Mouse (Mus musculus) kidney, adult 11 months (tissue): ENCODE data around the gene Itpkb.

Source experiments
- DNase-seq: peaks from one replicate; pipeline ENCODE4 v3.0.0; 2022

The Itpkb gene

GRCm38 (mm10) chr1:180330145-180330706 is at the start of gene Itpkb:
Itpkb (plus strand) TSS chr1:180330485.
- peak; percentile 55 for DNase-seq

DNA sequence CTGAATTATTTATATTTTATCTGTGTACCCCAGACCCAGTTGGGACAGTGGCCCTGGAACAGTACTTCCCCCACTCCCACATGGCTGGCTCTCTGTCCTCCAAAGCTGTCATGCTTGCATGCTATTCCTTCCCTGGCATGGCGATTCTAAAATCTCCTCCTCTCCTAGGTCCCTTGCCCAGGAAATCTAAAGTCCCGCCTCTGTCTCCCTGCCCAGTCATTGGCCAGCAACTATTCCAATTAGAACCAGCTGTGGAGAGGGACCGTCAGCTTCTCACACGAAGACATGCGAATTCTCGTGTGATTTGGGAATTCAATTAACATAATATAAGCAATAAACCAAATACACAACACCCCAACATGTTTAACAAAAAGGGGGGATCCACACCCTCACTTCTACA is 47.7 kb upstream of the Itpkb start:
- DNase-seq: no peak

- peak; percentile 78 for DNase-seq
Measured at GRCm38 (mm10) chr1:180283813-180284768, 46.2 kb upstream of the Itpkb start.

GRCm38 (mm10) chr1:180286081-180286831 is 44.0 kb upstream of the Itpkb start:
- DNase-seq: no peak

DNA sequence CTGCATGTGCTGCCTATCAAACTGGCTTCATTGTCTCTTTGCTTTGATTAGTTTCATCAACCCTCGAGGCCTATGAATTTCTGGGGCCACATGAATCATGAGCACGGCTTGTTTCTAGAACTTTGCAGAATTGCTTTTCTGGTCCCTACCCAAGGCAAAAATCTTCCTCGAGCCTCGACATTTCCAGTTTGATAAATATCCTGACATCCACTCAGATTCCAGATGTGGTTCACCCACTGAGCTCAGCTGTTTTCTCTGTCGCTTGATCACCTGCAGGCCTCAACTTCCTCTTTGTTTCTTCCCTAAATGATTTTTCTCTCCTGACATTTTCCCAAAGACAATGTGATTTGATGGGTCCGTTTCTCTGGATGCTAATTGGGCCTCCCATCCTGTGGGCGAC is 42.1 kb upstream of the Itpkb start:
- DNase-seq: no peak

GRCm38 (mm10) chr1:180288872-180289468 is 41.3 kb upstream of the Itpkb start:
- DNase-seq: no peak

- DNase-seq: no peak
Measured at GRCm38 (mm10) chr1:180289788-180290187, 40.5 kb upstream of the Itpkb start.

GRCm38 (mm10) chr1:180290358-180290757 is 39.9 kb upstream of the Itpkb start:
- no peak for DNase-seq

GRCm38 (mm10) chr1:180296088-180296487 is 34.2 kb upstream of the Itpkb start:
- DNase-seq: no peak

GRCm38 (mm10) chr1:180299697-180300096 is 30.6 kb upstream of the Itpkb start:
- no peak for DNase-seq

DNA sequence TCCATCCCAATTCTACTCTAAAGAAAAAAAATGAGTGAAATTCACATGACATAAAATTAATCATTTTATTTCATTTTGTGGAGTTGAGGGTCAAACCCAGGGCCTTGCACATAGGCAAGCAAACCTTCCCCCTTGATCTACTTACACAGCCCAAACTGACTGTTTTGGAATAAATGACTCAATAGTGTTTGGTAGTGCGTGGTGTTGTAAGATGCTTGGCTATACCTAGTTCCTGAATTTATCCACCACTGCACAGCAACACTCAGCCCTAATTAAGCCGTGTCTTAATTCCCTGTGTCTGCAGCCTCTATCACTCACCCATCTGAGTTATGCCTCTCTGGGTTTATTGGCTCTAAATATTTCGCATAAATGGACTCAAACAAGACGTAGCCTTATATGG is 30.0 kb upstream of the Itpkb start:
- no peak for DNase-seq

DNA sequence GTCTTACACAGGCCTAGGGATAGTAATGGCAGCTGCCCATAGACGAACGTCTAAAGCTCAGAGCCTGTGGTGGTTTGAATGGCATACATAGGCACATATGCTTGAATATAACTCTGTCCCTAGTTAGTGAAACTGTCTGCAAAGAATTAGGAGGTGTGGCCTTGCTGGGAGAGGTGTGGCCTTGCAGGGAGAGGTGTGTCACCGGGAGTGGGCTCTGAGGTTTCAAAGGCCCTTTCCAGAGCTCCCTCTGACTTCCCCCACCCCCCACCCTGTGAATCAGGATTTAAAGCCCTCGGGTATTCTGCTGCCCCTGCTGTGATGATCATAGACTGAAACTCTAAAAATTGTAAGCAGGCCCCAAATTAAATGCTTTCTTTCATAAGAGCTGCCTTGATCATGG is 29.3 kb upstream of the Itpkb start:
- DNase-seq: no peak

DNA sequence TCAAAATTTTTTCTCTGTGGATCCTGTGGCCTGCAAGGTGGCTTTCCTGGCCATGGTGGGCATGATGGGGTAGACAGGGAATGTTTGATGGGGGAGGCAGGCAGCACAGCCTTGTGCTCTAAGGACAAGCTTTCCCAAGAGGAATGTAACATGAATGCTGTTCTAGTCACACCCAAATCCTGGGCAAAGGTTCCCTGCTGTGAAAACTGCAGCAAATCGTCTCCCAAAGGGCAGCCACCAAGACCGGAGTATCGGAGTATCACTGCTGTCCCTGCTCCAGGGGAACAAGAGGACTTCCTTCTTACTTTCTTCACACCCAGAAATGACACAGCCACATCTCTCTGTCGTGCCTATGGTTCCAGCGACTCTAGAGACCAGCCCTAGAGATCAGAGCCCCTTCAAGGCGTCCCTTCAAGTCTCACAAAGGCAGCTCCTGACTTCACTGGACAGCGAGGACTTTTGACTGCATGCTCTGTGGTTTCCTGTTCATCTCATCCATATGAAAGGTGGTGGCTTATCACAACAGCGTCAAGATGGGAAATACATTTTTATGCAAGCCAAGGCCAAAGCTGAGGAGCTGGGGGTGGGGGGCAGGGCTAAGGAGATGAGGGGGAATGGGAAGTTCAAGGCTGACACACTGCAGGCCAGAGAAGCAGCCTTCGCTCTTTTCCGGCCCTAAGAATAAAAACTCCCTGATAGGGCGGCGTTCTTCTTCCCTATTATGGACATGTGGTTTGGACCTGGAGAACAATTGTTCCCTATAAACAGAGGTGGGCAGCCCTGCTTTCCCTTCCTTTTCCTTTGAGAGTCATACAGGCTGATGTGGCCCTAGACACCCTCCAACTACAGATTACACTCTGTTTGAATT is 27.8 kb upstream of the Itpkb start:
- no peak for DNase-seq

DNA sequence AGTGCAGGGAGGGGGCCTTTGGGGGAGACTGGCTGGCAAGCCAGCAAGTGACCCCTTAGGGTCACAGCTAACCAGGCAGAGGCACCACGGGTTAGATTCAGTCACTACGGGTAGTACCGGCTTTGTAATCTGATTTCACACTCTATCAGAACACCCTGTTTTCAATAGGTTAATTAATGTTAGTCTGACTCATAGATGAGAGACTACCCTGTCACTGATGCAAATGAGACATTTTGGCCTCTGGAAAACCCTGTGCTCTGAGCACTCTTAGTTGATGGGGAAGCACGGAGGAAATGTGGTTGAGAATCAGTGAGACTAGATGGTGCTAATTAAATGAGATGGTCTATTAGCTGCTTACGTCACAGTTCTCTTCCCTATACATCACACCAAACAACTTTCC is 26.7 kb upstream of the Itpkb start:
- no peak for DNase-seq

GRCm38 (mm10) chr1:180306889-180307288 is 23.4 kb upstream of the Itpkb start:
- DNase-seq: no peak

GRCm38 (mm10) chr1:180307661-180308060 is 22.6 kb upstream of the Itpkb start:
- no peak for DNase-seq

DNA sequence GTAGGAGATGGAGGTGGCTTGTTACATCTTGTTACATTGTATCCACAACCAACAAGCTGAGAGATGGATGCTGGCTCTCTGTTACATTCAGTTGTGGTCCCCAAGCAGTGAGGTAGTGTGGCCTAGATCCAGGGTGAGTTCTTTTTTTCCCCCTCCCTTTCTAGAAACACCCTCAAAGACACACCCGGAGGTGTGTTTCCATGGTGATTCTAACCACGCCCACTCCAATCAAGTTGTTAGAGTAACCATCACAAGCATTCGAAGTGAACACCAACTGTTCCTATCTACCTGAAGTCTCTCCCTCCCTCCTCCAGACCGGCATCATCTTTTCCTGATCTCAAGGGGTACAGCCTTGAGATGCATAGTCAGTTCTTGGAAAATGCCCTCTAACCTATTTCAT is 21.4 kb upstream of the Itpkb start:
- DNase-seq: no peak

- DNase-seq: no peak
Measured at GRCm38 (mm10) chr1:180312286-180312685, 18.0 kb upstream of the Itpkb start.

GRCm38 (mm10) chr1:180312792-180313311 is 17.4 kb upstream of the Itpkb start:
- DNase-seq: no peak

DNA sequence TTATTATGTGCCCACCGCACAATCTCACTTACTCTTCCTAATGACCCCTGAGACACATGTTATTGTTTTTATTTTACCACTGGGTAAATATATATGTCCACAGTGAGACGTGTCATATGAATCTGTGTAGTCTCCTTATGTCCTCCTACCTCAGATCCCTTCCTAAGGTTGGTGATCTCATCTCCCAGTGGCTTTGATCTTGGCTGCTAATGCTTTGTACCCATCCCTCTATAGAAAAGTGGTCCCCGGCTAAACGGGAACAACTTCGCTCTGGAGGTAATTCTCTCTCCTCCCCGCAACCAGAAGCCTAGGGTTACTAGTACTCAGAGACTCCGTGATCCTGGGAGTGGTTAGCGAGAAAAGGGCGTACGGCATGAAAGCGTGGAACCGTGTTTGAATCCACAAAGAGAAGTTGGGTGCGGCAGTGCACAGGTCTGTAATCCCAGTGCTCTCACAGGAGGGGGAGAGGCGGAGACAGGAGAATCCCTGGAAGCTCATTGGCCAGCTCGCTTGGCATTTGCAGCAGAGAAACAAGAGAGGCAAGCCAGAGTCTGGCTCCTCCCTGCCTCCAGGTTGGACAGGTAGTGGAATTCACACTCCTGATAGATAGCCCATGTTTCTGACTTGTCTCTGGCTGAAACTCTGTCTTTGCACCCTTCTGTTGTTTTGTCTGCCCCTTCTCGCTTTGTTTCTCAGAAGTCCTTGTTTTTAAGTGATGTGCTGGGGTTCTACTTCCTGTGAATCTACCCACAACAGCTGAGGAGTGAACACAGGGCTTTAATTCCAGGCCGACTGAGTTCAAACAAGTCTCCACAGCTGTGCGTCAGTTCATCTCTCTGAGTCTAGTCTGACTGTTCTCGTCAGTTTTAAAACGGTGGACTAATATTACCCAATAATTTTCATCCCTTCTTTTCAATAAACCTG is 16.5 kb upstream of the Itpkb start:
- DNase-seq: peak; percentile 72

DNA sequence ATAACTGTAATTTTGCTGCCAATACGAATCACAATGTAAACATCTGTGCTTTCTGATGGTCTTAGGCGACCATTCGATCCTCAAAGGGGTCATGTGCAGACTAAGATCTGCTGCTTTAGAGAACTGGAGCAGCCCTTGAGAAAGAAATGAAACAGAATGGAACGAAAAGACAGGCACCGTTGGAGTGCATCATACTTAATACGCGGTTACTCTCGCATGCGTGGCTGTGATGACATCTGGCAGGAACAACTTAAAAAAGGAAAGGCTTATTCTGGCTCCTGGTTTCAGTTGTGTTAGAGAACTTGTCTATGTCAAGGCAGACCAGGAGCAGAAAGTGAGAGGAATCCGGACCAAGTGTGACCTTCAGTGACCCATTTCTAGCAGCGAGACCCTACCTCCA is 15.6 kb upstream of the Itpkb start:
- no peak for DNase-seq
